Mouse (Mus musculus) brain, embryonic 14.5 days (tissue): ENCODE measurements at regions not wholly inside any gene's neighbourhood (a gene's known extent, or its start where the extent isn't known, plus 50 kb on each side); places are given as distances from the start of the nearest gene placed in this dataset.

Experiments used
- CTCF ChIP-seq: fragments of 200-500 bp; IDR thresholded peaks from 2 replicates; pipeline ENCODE4 v1.5.1; 2012; ENCODE audit warnings: inconsistent platforms, mild to moderate bottlenecking, moderate library complexity, borderline replicate concordance; ENCODE audit not compliant: insufficient read depth, insufficient read length; ENCODE audit errors: extremely low read depth
- POLR2A ChIP-seq: fragments of 200-500 bp; IDR thresholded peaks from 2 replicates; pipeline ENCODE4 v1.6.1; 2012; ENCODE audit warnings: mild to moderate bottlenecking, inconsistent platforms, borderline replicate concordance; ENCODE audit not compliant: poor library complexity, insufficient read depth, insufficient read length, severe bottlenecking; ENCODE audit errors: extremely low read depth

DNA sequence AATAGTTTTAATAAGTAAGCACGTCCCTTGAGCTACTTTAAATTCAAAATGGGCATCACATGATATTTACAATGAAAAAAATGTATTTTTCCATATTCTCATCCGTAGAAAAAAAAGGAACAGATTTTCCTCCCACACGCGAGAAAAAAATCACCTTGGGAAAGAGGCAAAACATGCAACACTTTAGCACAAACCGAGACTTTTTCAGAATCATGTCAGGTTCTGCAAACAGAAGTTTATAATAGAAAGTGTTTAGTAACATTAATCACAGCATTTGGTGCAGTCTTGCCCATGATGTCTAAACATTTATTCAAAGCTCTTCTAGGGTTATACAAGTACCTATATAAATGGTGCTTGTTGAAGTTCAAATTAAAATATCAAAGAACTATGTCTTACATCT lies 386.0 kb upstream of the Cdh10 start:
- TF ChIP-seq CTCF (no peak), POLR2A (no peak)
